Mouse (Mus musculus) kidney, adult 2 months (tissue): ENCODE data around the gene Dlx3. TPM values are rescaled to one million over a fixed set of nuclear protein-coding genes. Genes with fewer than 3 reads are reported as not detected.

Experiments
- DNase-seq: peaks from one replicate; pipeline ENCODE4 v3.0.0; 2021
- H3K27ac ChIP-seq: fragments of 200-500 bp; 2 replicates; pipeline ENCODE4 v1.5.1; 2012; ENCODE audit warnings: low read depth, low read length, control low read depth, inconsistent platforms; ENCODE audit not compliant: insufficient read depth
- H3K27me3 ChIP-seq: fragments of 200-500 bp; replicated peaks from 2 replicates; pipeline ENCODE4 v1.6.1; 2012; ENCODE audit warnings: mild to moderate bottlenecking, moderate library complexity, low read length, inconsistent platforms; ENCODE audit not compliant: control insufficient read depth, insufficient read depth
- H3K36me3 ChIP-seq: fragments of 200-500 bp; 2 replicates; pipeline ENCODE4 v1.6.1; 2012; ENCODE audit warnings: mild to moderate bottlenecking, moderate library complexity, low read length, inconsistent platforms; ENCODE audit not compliant: control insufficient read depth, insufficient read depth
- H3K4me1 ChIP-seq: fragments of 200-500 bp; 2 replicates; pipeline ENCODE4 v1.6.1; 2011; ENCODE audit warnings: low read length; ENCODE audit not compliant: control insufficient read depth, insufficient read depth
- H3K4me3 ChIP-seq: fragments of 200-500 bp; 2 replicates; pipeline ENCODE4 v1.5.1; 2011; ENCODE audit warnings: mild to moderate bottlenecking, low read depth, low read length, control low read depth; ENCODE audit not compliant: insufficient read depth
- CTCF ChIP-seq: fragments of 200-500 bp; conservative IDR thresholded peaks from 2 replicates; pipeline ENCODE4 v1.5.1; 2011; ENCODE audit warnings: low read depth, mild to moderate bottlenecking, control low read depth, low read length, moderate library complexity, mixed read lengths; ENCODE audit not compliant: insufficient read depth, insufficient read length
- POLR2A ChIP-seq: fragments of 200-500 bp; IDR thresholded peaks from one replicate; pipeline ENCODE4 v1.6.1; 2011; ENCODE audit warnings: low read depth, low read length, control low read depth
- WGBS: fragments of 180-500 bp; shearing (Covaris S2); methylation state at CpG from one replicate; pipeline ENCODE4 v1.1.7; 2018; 5-methylcytosine and 5-hydroxymethylcytosine counted together
- polyA plus RNA-seq: library from polyadenylated mRNA; depleted of rRNA; stranded (reverse); fragments of >200 nt; gene quantifications from 2 replicates; pipeline ENCODE4 v1.2.3, GENCODE M21; 2012

The Dlx3 gene
- polyA plus RNA-seq, 1 experiment: 0.05 TPM

GRCm38 (mm10) chr11:95075197-95076040 is 44.5 kb upstream of the Dlx3 start:
- no peak for TF ChIP-seq POLR2A
- TF ChIP-seq CTCF: no peak
- no peaks in the 10 kb centered on the region for H3K36me3 ChIP-seq
- DNase-seq: peak; percentile 40
- WGBS: 5% methylated on average over 19 of the region's 19 CpGs
- H3K27ac ChIP-seq: peak overlapping the region; percentile 94
- H3K4me3 ChIP-seq: peak overlapping the region; percentile 84
- H3K27me3 ChIP-seq: no peaks in the 10 kb centered on the region
- H3K4me1 ChIP-seq: peaks cover 32% of the 10 kb centered on the region

- Histone ChIP-seq H3K4me3 (peak overlapping the region; percentile 84), H3K27ac (peak overlapping the region; percentile 94), H3K27me3 (no peaks in the 10 kb centered on the region), H3K36me3 (no peaks in the 10 kb centered on the region), H3K4me1 (peaks cover 32% of the 10 kb centered on the region)
- DNase-seq: peak; percentile 76
- TF ChIP-seq CTCF (peak; percentile 60), POLR2A (no peak)
- WGBS: under 1% methylated on average over 42 of the region's 42 CpGs
These were observed 43.8 kb upstream of the Dlx3 start for GRCm38 (mm10) chr11:95076041-95076535.

GRCm38 (mm10) chr11:95076536-95077111 is 43.3 kb upstream of the Dlx3 start, which contains the start of gene Itga3:
TSS of gene Itga3 (minus strand) at chr11:95076801.
- H3K4me1 ChIP-seq: peaks cover 32% of the 10 kb centered on the region
- H3K4me3 ChIP-seq: peak within 1 kb of the TSS; percentile 84
- H3K27me3 ChIP-seq: no peaks in the 10 kb centered on the region
- no peaks in the 10 kb centered on the region for H3K36me3 ChIP-seq
- under 1% methylated on average over 51 of the region's 51 CpGs for WGBS
- no peak for TF ChIP-seq CTCF
- peak; percentile 11 for TF ChIP-seq POLR2A
- H3K27ac ChIP-seq: peak within 1 kb of the TSS; percentile 94
- peak; percentile 92 for DNase-seq

- Histone ChIP-seq H3K36me3 (no peaks in the 10 kb centered on the region), H3K4me3 (peak overlapping the region; percentile 9; the same call in 1 of the 2 replicates), H3K27ac (peak overlapping the region; percentile 18), H3K4me1 (peaks cover 31% of the 10 kb centered on the region), H3K27me3 (no peaks in the 10 kb centered on the region)
- no peak for DNase-seq
- no peak for TF ChIP-seq POLR2A
- TF ChIP-seq CTCF: no peak
- 35% methylated on average over 7 of the region's 7 CpGs for WGBS
These were observed 42.0 kb upstream of the Dlx3 start for GRCm38 (mm10) chr11:95077956-95078355.

- WGBS: 66% methylated on average over 6 of the region's 6 CpGs
- peak; percentile 88 for DNase-seq
- TF ChIP-seq CTCF (no peak), POLR2A (no peak)
- H3K36me3 ChIP-seq: no peaks in the 10 kb centered on the region
- H3K4me1 ChIP-seq: peaks cover 28% of the 10 kb centered on the region
- no peak overlapping the region for H3K4me3 ChIP-seq
- no peaks in the 10 kb centered on the region for H3K27me3 ChIP-seq
- peak overlapping the region; percentile 83 for H3K27ac ChIP-seq
These were observed 40.6 kb upstream of the Dlx3 start for GRCm38 (mm10) chr11:95079256-95079875.

- Histone ChIP-seq H3K27me3 (no peaks in the 10 kb centered on the region), H3K4me1 (peaks cover 17% of the 10 kb centered on the region), H3K27ac (peak overlapping the region; percentile 32; the same call in 1 of the 2 replicates), H3K4me3 (no peak overlapping the region), H3K36me3 (no peaks in the 10 kb centered on the region)
- peak; percentile 31 for DNase-seq
- TF ChIP-seq POLR2A (no peak), CTCF (no peak)
- 71% methylated on average over 6 of the region's 6 CpGs for WGBS
These were observed 39.1 kb upstream of the Dlx3 start for GRCm38 (mm10) chr11:95080783-95081182.

GRCm38 (mm10) chr11:95082896-95083295 is 37.0 kb upstream of the Dlx3 start:
- Histone ChIP-seq H3K36me3 (no peaks in the 10 kb centered on the region), H3K27ac (no peak overlapping the region), H3K4me1 (peaks cover 18% of the 10 kb centered on the region), H3K27me3 (no peaks in the 10 kb centered on the region), H3K4me3 (no peak overlapping the region)
- 86% methylated on average over 7 of the region's 7 CpGs for WGBS
- TF ChIP-seq POLR2A: no peak
- TF ChIP-seq CTCF: no peak
- no peak for DNase-seq
